Mouse (Mus musculus) spleen, adult 2 months (tissue): Measurements from ENCODE around the gene Asic2.

Experiments
- CTCF ChIP-seq: fragments of 200-500 bp; IDR thresholded peaks from 2 replicates; pipeline ENCODE4 v1.5.1; 2011; ENCODE audit warnings: mild to moderate bottlenecking, inconsistent platforms; ENCODE audit not compliant: insufficient read depth, insufficient read length, insufficient replicate concordance; ENCODE audit errors: extremely low read depth
- POLR2A ChIP-seq: fragments of 200-500 bp; IDR thresholded peaks from 2 replicates; pipeline ENCODE4 v1.6.1; 2011; ENCODE audit warnings: low read depth, low read length, inconsistent platforms

DNA sequence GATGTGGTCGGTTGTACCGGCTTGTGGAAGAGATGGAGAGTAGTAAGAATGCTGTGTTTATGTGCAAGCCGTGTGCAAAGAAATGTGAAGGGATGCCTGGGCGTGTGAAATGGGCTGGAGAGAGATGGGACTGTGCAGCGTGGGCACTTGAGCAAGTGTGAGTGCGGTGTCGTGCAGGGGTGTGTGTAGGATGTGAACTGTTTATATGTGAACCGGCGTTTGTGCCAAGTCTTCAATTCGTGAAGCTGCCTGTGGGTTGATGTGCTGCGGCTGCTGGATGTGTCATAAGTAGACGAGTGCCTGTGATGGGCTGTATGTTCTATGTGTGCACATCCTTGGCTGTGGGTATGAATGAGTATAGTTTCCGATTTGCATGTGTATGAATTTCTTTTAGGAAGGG lies 814.4 kb downstream of the Asic2 start:
- TF ChIP-seq CTCF = no peak
- TF ChIP-seq POLR2A = no peak
